In the genomic region with DNA sequence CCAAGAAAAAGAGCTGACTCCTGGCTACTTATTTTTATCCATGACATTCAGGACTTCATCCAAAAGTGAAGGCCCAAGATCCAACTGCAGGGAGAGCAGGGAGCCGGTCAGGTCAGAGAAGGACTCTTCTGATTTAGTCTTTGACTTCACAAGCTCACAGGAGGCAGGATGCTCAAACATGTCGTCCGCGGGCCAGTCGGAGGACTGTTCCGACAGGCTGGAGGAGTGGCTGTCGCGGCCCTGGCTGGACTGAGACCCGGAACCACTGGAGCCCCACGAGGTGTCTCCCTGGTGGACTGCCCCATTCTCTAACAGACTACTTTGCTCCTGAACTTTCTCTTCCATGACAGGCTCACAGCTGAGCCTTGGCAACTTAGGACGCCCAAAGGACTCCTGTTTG, we compare ENCODE assay signal across 17 mouse cellular contexts.
"Had no signal": no experiment of that assay in that cellular context is flagged by ENCODE, and none has a peak within 500 bp of the region (broad histone marks: within the 10 kb centered on the region; RNA-seq: fewer than 3 reads in every experiment).

No protein-coding gene starts in this region.

- H3K27ac ChIP-seq: midbrain, embryonic 12.5 days; neural tube, embryonic 13.5 days; neural tube, embryonic 15.5 days; stomach, embryonic 15.5 days; stomach, postnatal 0 days had no signal

- H3K27me3 ChIP-seq: megakaryocyte, embryonic 14.5 days; midbrain, embryonic 12.5 days; neural tube, embryonic 13.5 days; neural tube, embryonic 15.5 days; stomach, embryonic 15.5 days had no signal

- H3K4me3 ChIP-seq: megakaryocyte, embryonic 14.5 days; midbrain, embryonic 12.5 days; neural tube, embryonic 13.5 days; neural tube, embryonic 15.5 days; stomach, embryonic 15.5 days had no signal

- DNase-seq: lung, adult 18-20 months; lung, embryonic 14.5 days; lung, postnatal 10 days; midbrain, embryonic 14.5 days; retina, postnatal 1 day; right cerebral cortex, adult 18-20 months; right cerebral cortex, postnatal 25 days; right cerebral cortex, postnatal 4 days; thymus, adult 2 months; thymus, postnatal 25 days; thymus, postnatal 4 days had no signal

- H3K9ac ChIP-seq: lung, embryonic 14.5 days; midbrain, embryonic 12.5 days; neural tube, embryonic 13.5 days; neural tube, embryonic 15.5 days; stomach, embryonic 15.5 days had no signal

- H3K4me2 ChIP-seq: lung, embryonic 14.5 days; midbrain, embryonic 12.5 days; neural tube, embryonic 13.5 days; neural tube, embryonic 15.5 days; stomach, embryonic 15.5 days had no signal

- H3K4me1 ChIP-seq: midbrain, embryonic 12.5 days; neural tube, embryonic 13.5 days; neural tube, embryonic 15.5 days; stomach, embryonic 15.5 days had no signal

- H3K9me3 ChIP-seq: midbrain, embryonic 12.5 days; neural tube, embryonic 13.5 days; neural tube, embryonic 15.5 days; stomach, embryonic 15.5 days had no signal
